Comparison of ENCODE assay signal across 9 mouse cellular contexts in genomic region chr4:136462839-136463178, GRCm38 (mm10). TPM values are rescaled to one million over a fixed set of nuclear protein-coding genes. Genes with fewer than 3 reads are reported as not detected.
DNase-seq lines count a peak whose midpoint lies in the region; ATAC-seq and TF ChIP-seq lines count a peak whose summit lies in the region.
"Had no signal": no experiment of that assay in that cellular context is flagged by ENCODE, and none has a peak within 500 bp of the region (broad histone marks: within the 10 kb centered on the region; RNA-seq: fewer than 3 reads in every experiment).

No protein-coding gene starts in this region.

- peak; percentile 75 for ATAC-seq in hindbrain, embryonic 16.5 days

- TF ChIP-seq POLR2A in bone marrow, adult 2 months (IDR thresholded peaks at IDR 0.05; ENCODE audit: borderline replicate concordance, control insufficient read depth, low read depth, low read length) = no peak

- H3K4me2 ChIP-seq in hindbrain, embryonic 16.5 days (ENCODE audit: low read length) = peak overlapping the region; percentile 92

- peak overlapping the region; percentile 84 for H3K9ac ChIP-seq in hindbrain, embryonic 16.5 days (ENCODE audit: low read depth, low read length)

- H3K36me3 ChIP-seq in forebrain, embryonic 10.5 days (replicated peaks) = no peaks in the 10 kb centered on the region
- no peaks in the 10 kb centered on the region for H3K36me3 ChIP-seq in hindbrain, embryonic 16.5 days (ENCODE audit: control insufficient read depth, insufficient read depth, low read length)

- DNase-seq in left cerebral cortex, adult 2 months (ENCODE audit: extremely low spot score in 1 of 2, low spot score in 2 of 2) = no peak
- no peak for DNase-seq in left cerebral cortex, adult 11 months (ENCODE audit: low spot score)
- peak; percentile 59 for DNase-seq in forebrain, embryonic 10.5 days (ENCODE audit: extremely low spot score, low spot score)
- DNase-seq in lung, postnatal 25 days (ENCODE audit: low spot score) = peak; percentile 48
- DNase-seq in telencephalon, adult 2 months (ENCODE audit: low read depth, low spot score) = peak; percentile 58
- no peak for DNase-seq in thymus, postnatal 0 days (ENCODE audit: low spot score)

- peak overlapping the region; percentile 80 for H3K4me3 ChIP-seq in left cerebral cortex, adult 2 months
- H3K4me3 ChIP-seq in bone marrow, adult 2 months (replicated peaks; ENCODE audit: control insufficient read depth, low read depth, low read length) = peak overlapping the region; percentile 31
- peak overlapping the region; percentile 76 for H3K4me3 ChIP-seq in forebrain, embryonic 10.5 days
- peak overlapping the region; percentile 81 for H3K4me3 ChIP-seq in hindbrain, embryonic 16.5 days (ENCODE audit: low read length)

- 3% methylated on average over 8 of the region's 8 CpGs for WGBS in bone marrow, adult 2 months
- under 1% methylated on average over 8 of the region's 8 CpGs for WGBS in forebrain, embryonic 10.5 days
- WGBS in hindbrain, embryonic 16.5 days = under 1% methylated on average over 8 of the region's 8 CpGs

- H3K27ac ChIP-seq in left cerebral cortex, adult 2 months = peak overlapping the region; percentile 66
- no peak overlapping the region for H3K27ac ChIP-seq in bone marrow, adult 2 months (ENCODE audit: control insufficient read depth, insufficient read depth, low read depth, low read length, poor library complexity)
- H3K27ac ChIP-seq in forebrain, embryonic 10.5 days = peak overlapping the region; percentile 85
- H3K27ac ChIP-seq in hindbrain, embryonic 16.5 days (ENCODE audit: low read depth, low read length) = peak overlapping the region; percentile 72

- TF ChIP-seq CTCF in left cerebral cortex, adult 2 months (IDR thresholded peaks at IDR 0.05) = no peak
- no peak for TF ChIP-seq CTCF in bone marrow, adult 2 months (IDR thresholded peaks at IDR 0.05; ENCODE audit: control insufficient read depth, insufficient read depth, low read length)

- H3K9me3 ChIP-seq in forebrain, embryonic 10.5 days = no peaks in the 10 kb centered on the region
- no peaks in the 10 kb centered on the region for H3K9me3 ChIP-seq in hindbrain, embryonic 16.5 days (ENCODE audit: control insufficient read depth, low read length)

- H3K27me3 ChIP-seq in forebrain, embryonic 10.5 days (ENCODE audit: poor library complexity, severe bottlenecking) = peaks cover 61% of the 10 kb centered on the region
- H3K27me3 ChIP-seq in hindbrain, embryonic 16.5 days (replicated peaks; ENCODE audit: control insufficient read depth, insufficient read depth, low read length) = peaks cover 5% of the 10 kb centered on the region

- intact Hi-C loops in left cerebral cortex, adult 2 months (cut with DNase I) = no loop called here

- no peaks in the 10 kb centered on the region for H3K4me1 ChIP-seq in bone marrow, adult 2 months (ENCODE audit: control insufficient read depth, insufficient read depth, low read length)
- peaks cover 35% of the 10 kb centered on the region for H3K4me1 ChIP-seq in forebrain, embryonic 10.5 days
- peaks cover 10% of the 10 kb centered on the region for H3K4me1 ChIP-seq in hindbrain, embryonic 16.5 days (ENCODE audit: control insufficient read depth, insufficient read depth, low read depth, low read length)

RNA-seq across cellular contexts. Expression of gene 6030445D17Rik, which starts 0.8 kb away (rescaled TPM):
- total RNA-seq in left cerebral cortex, adult 2 months (2021) = under 1 TPM; 0.32 to 0.51 TPM
- polyA plus RNA-seq in bone marrow, adult 2 months (2011; ENCODE audit: insufficient read depth, insufficient read length, low replicate concordance, missing spikeins) = 0.87 TPM in 1 of 2 replicates, not detected in the other
- 0.07 and 0.32 TPM in 2 replicates for polyA plus RNA-seq in forebrain, embryonic 10.5 days (2016; fragmentation: Nextera tagmentation; extraction: Ambion mirVana)
- polyA plus RNA-seq in hindbrain, embryonic 16.5 days (2015; fragmentation: Nextera tagmentation; extraction: Ambion mirVana) = 0.11 and 0.43 TPM in 2 replicates
- 0.16 and 0.21 TPM in 2 replicates for polyA plus RNA-seq in thymus, postnatal 0 days (2015; fragmentation: Nextera tagmentation; extraction: Ambion mirVana)

RNA-seq across cellular contexts. Expression of gene Luzp1, which starts 6.8 kb away (rescaled TPM):
- total RNA-seq in left cerebral cortex, adult 2 months (2021) = 10 to 100 TPM; 82.0 to 88.2 TPM
- 1.2 and 2.8 TPM in 2 replicates for polyA plus RNA-seq in bone marrow, adult 2 months (2011; ENCODE audit: insufficient read depth, insufficient read length, low replicate concordance, missing spikeins)
- 153 and 154 TPM in 2 replicates for polyA plus RNA-seq in forebrain, embryonic 10.5 days (2016; fragmentation: Nextera tagmentation; extraction: Ambion mirVana)
- 55.5 and 63.4 TPM in 2 replicates for polyA plus RNA-seq in hindbrain, embryonic 16.5 days (2015; fragmentation: Nextera tagmentation; extraction: Ambion mirVana)
- 34.0 and 36.0 TPM in 2 replicates for polyA plus RNA-seq in thymus, postnatal 0 days (2015; fragmentation: Nextera tagmentation; extraction: Ambion mirVana)

RNA-seq across cellular contexts. Expression of gene Htr1d, which starts 39.5 kb away (rescaled TPM):
- total RNA-seq in left cerebral cortex, adult 2 months (2021) = 1 to 10 TPM; 5.7 to 6.0 TPM
- polyA plus RNA-seq in bone marrow, adult 2 months (2011; ENCODE audit: insufficient read depth, insufficient read length, low replicate concordance, missing spikeins) = not detected in 2 replicates
- polyA plus RNA-seq in forebrain, embryonic 10.5 days (2016; fragmentation: Nextera tagmentation; extraction: Ambion mirVana) = 0.31 TPM in 1 of 2 replicates, not detected in the other
- 3.7 and 4.7 TPM in 2 replicates for polyA plus RNA-seq in hindbrain, embryonic 16.5 days (2015; fragmentation: Nextera tagmentation; extraction: Ambion mirVana)
- not detected in 2 replicates for polyA plus RNA-seq in thymus, postnatal 0 days (2015; fragmentation: Nextera tagmentation; extraction: Ambion mirVana)
- total RNA-seq: hematopoietic stem cell, adult 5-6 weeks had no signal

Comparison
In these comparisons a context has a peak if more than half of its experiments do, and no peak if none do; other contexts are left out.
1. DNase-seq: peak in forebrain, embryonic 10.5 days (single experiment), lung, postnatal 25 days (single experiment) and telencephalon, adult 2 months (single experiment); none in left cerebral cortex, adult 2 months (0 of 2), left cerebral cortex, adult 11 months (single experiment) and thymus, postnatal 0 days (single experiment).
2. H3K4me3 ChIP-seq: peak in every context shown above with its lines; median percentile 81 in hindbrain, embryonic 16.5 days; 80 in left cerebral cortex, adult 2 months; 76 in forebrain, embryonic 10.5 days; 31 in bone marrow, adult 2 months.